Mouse (Mus musculus) liver, embryonic 14.5 days (tissue): Measurements from ENCODE around the gene Haus4. TPM values are rescaled to one million over a fixed set of nuclear protein-coding genes. Genes with fewer than 3 reads are reported as not detected.

Experiments
- ATAC-seq: fragments of 200-750 bp; cut with Nextera tagmentation; 2 replicates; pipeline ENCODE4 v1.8.0; 2017; ENCODE audit warnings: moderate number of reproducible peaks, mild to moderate bottlenecking, moderate library complexity; ENCODE audit not compliant: insufficient read depth
- DNase-seq, 3 experiments: peaks; one replicate each; pipeline ENCODE4 v3.0.0-alpha.2; 2012 to 2013; ENCODE audit warnings: low read depth in 3 of 3, low spot score in 3 of 3
- H3K27ac ChIP-seq: fragments of 300-500 bp; sonication (generic); 2 replicates; pipeline ENCODE4 v1.5.1; 2014; ENCODE audit warnings: moderate library complexity, mild to moderate bottlenecking, control low read depth, inconsistent platforms
- H3K27me3 ChIP-seq: fragments of 300-500 bp; sonication (generic); 2 replicates; pipeline ENCODE4 v1.6.1; 2014; ENCODE audit warnings: mild to moderate bottlenecking, low read length, moderate library complexity; ENCODE audit not compliant: control insufficient read depth, insufficient read depth
- H3K36me3 ChIP-seq: fragments of 300-500 bp; sonication (generic); replicated peaks from 2 replicates; pipeline ENCODE4 v1.6.1; 2014; ENCODE audit warnings: low read depth; ENCODE audit not compliant: control insufficient read depth, insufficient read depth
- H3K4me1 ChIP-seq, 2 experiments: fragments of 200-500 bp in 1 of 2; fragments of 300-500 bp in 1 of 2; sonication (generic) in 1 of 2; replicated peaks; 2 replicates each; pipeline ENCODE4 v1.6.1; 2012 to 2014; ENCODE audit warnings: antibody characterized with exemption in 1 of 2, inconsistent platforms in 1 of 2, low read length in 1 of 2; ENCODE audit not compliant: control insufficient read depth in 2 of 2, insufficient read depth in 2 of 2
- H3K4me2 ChIP-seq: fragments of 300-500 bp; sonication (generic); 2 replicates; pipeline ENCODE4 v1.6.1; 2014; ENCODE audit warnings: low read depth, mild to moderate bottlenecking, control low read depth, moderate library complexity
- H3K4me3 ChIP-seq, 2 experiments: fragments of 200-500 bp in 1 of 2; fragments of 300-500 bp in 1 of 2; sonication (generic) in 1 of 2; 2 replicates each; pipeline ENCODE4 v1.5.1; 2012 to 2014; ENCODE audit warnings: low read depth in 2 of 2, low read length in 2 of 2, mild to moderate bottlenecking in 2 of 2, control low read depth in 1 of 2, inconsistent platforms in 1 of 2, moderate library complexity in 1 of 2; ENCODE audit not compliant: insufficient read depth in 1 of 2
- H3K9ac ChIP-seq: fragments of 300-500 bp; sonication (generic); replicated peaks from 2 replicates; pipeline ENCODE4 v1.6.1; 2014; ENCODE audit warnings: mild to moderate bottlenecking, control low read depth, moderate library complexity
- H3K9me3 ChIP-seq: fragments of 300-500 bp; sonication (generic); 2 replicates; pipeline ENCODE4 v1.6.1; 2016; ENCODE audit warnings: low read length, mixed read lengths; ENCODE audit not compliant: control insufficient read depth
- CTCF ChIP-seq: IDR thresholded peaks from 2 replicates; pipeline ENCODE4 v1.5.1; 2016; ENCODE audit warnings: antibody characterized with exemption, low read depth, control low read depth
- EP300 ChIP-seq: IDR thresholded peaks from 2 replicates; pipeline ENCODE4 v1.6.1; 2016; ENCODE audit warnings: antibody characterized with exemption, low read depth
- whole genome bisulfite sequencing: fragments of 180-500 bp; shearing (Covaris S2); extraction: QIAGEN DNeasy Blood & Tissue Kit; methylation state at CpG from one replicate; pipeline ENCODE4 v1.1.7; 2014; ENCODE audit not compliant: insufficient replicate concordance; 5-methylcytosine and 5-hydroxymethylcytosine counted together
- polyA plus RNA-seq, 2 experiments: library from polyadenylated mRNA; depleted of rRNA in 1 of 2; stranded (reverse) in 1 of 2; unstranded in 1 of 2; fragments of >200 nt; fragmentation: Nextera tagmentation in 1 of 2; extraction: Ambion mirVana in 1 of 2; gene quantifications; 2 replicates each; pipeline versions ENCODE4 v1.2.1 to v1.2.3; 2012 to 2014

The Haus4 gene
- polyA plus RNA-seq, 2 experiments = 24.2 to 33.7 TPM

DNA sequence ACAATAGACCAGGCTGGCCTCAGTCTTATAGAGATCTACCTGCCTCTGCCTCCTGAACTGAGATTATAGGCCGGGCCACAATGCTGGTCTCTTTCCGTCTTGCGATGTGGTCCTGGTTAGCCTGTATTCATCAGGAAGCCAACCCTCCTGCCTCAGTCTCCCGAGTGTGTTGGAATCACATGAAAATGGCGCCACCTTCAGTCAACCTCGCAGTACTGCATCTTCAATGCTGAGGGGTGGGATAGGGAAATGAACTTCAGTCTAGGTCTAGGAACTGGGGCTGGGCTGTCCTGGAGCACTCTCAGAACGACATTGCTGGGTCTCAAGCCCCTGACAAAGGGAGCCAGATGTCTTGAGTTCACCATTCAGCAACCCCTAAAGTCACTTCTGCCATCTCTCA, 42.7 kb upstream of the Haus4 start:
- no peaks in the 10 kb centered on the region for H3K9me3 ChIP-seq
- H3K4me3 ChIP-seq = no peak overlapping the region
- H3K9ac ChIP-seq = no peak overlapping the region
- ATAC-seq = no peak
- H3K27me3 ChIP-seq = no peaks in the 10 kb centered on the region
- no peak for TF ChIP-seq EP300
- peak; percentile 78 for TF ChIP-seq CTCF
- no peak overlapping the region for H3K4me2 ChIP-seq
- WGBS = 56% methylated on average over 7 of the region's 7 CpGs
- H3K27ac ChIP-seq = no peak overlapping the region
- no peak for DNase-seq
- H3K36me3 ChIP-seq = no peaks in the 10 kb centered on the region
- H3K4me1 ChIP-seq = peaks cover 2 to 4% of the 10 kb centered on the region in 2 experiments

DNA sequence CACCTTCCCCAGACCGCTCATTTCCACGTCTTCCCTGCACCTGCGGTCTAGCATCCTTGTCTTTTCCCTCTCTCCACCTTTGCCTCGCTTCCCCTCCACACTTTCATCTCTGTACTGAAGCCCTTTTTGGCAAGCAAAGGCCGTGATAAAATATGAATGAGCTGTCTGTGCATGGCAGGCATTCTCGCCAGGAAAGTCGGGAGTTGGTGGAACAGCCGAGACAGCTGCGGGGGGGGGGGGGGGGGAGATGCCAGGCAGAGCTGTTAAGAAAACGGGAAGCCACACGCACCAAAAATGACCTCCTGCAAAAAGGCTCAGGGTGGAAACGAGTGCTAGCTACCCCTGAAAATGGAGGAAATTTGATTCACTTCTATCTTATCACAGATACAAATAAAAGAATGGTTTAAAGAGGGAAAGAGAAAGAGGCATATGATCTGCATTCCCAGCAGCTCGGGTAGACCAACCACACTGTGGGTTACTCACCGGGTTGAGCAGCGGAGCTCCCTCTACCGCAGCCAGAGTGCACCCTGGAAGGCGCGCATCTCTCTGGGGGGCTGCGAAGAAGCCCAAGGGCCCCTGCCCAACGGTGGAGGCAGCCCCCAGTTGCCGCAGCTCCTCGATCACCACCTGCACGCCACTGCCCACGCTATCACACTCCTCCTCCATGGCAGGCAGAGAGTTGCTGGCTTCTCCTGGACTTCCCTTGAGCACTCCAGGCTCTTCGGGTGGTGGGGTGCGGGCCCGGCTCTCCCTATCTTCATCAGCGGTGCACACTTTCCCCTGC, 40.4 kb upstream of the Haus4 start:
- WGBS = 72% methylated on average over 28 of the region's 28 CpGs
- Histone ChIP-seq H3K9me3 (no peaks in the 10 kb centered on the region), H3K27me3 (no peaks in the 10 kb centered on the region), H3K27ac (no peak overlapping the region), H3K9ac (no peak overlapping the region), H3K4me3 (no peak overlapping the region), H3K36me3 (no peaks in the 10 kb centered on the region), H3K4me1 (no peaks in the 10 kb centered on the region), H3K4me2 (no peak overlapping the region)
- DNase-seq (no peak), ATAC-seq (no peak)
- no peak for TF ChIP-seq CTCF
- TF ChIP-seq EP300 = no peak

- Histone ChIP-seq H3K4me3 (no peak overlapping the region), H3K4me1 (no peaks in the 10 kb centered on the region; a peak in 1 of 4 replicates), H3K27ac (no peak overlapping the region), H3K9me3 (no peaks in the 10 kb centered on the region), H3K27me3 (no peaks in the 10 kb centered on the region), H3K9ac (no peak overlapping the region), H3K4me2 (no peak overlapping the region), H3K36me3 (no peaks in the 10 kb centered on the region)
- DNase-seq (no peak), ATAC-seq (no peak)
- TF ChIP-seq EP300 (no peak), CTCF (peak; percentile 63)
- 80% methylated on average over 3 of the region's 3 CpGs for WGBS
Observed at GRCm38 (mm10) chr14:54594055-54594454, 39.6 kb upstream of the Haus4 start.

DNA sequence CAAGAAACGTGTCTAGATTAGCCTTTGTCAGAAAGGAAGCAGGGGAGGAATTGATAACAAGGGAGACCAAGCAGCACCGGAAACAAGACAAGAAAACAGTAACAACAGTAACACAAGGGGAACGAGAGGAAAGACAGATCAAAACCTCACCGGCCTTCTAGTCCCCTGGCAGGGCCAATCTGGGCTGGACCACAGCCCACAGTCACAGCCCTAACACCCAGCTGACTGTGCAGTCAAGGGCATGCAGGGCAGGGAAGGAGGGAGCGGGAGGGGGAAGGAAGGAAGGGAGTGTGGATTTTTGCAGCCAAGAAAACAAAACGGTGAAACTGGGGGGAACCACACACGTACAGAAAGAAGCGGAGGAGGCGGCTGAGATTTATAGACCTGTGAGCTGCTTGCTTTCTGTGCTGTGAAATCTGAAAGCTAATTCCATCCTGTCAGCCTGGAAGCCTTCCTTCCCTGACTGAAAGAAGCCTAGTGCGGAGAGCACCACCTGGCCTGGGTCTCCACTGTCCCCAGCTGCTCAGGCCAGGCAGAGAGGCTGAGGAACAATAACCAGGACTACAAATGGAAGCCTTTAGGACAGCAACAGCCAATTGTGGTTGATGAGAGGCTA, 38.0 kb upstream of the Haus4 start:
- Histone ChIP-seq H3K9ac (no peak overlapping the region), H3K27ac (no peak overlapping the region), H3K4me3 (no peak overlapping the region), H3K36me3 (no peaks in the 10 kb centered on the region), H3K4me2 (no peak overlapping the region), H3K9me3 (no peaks in the 10 kb centered on the region), H3K27me3 (no peaks in the 10 kb centered on the region), H3K4me1 (no peaks in the 10 kb centered on the region; a peak in 1 of 4 replicates)
- 29% methylated on average over 10 of the region's 10 CpGs for WGBS
- peak; percentile 28; the same call in 1 of the 2 replicates for ATAC-seq
- TF ChIP-seq CTCF (no peak), EP300 (no peak)
- no peak for DNase-seq

- DNase-seq = no peak
- Histone ChIP-seq H3K36me3 (no peaks in the 10 kb centered on the region), H3K4me1 (no peaks in the 10 kb centered on the region; a peak in 1 of 4 replicates), H3K27ac (no peak overlapping the region), H3K27me3 (no peaks in the 10 kb centered on the region), H3K9me3 (no peaks in the 10 kb centered on the region), H3K9ac (no peak overlapping the region), H3K4me3 (no peak overlapping the region), H3K4me2 (no peak overlapping the region)
- no peak for ATAC-seq
- no peak for TF ChIP-seq EP300
- TF ChIP-seq CTCF = no peak
- 86% methylated on average over 16 of the region's 16 CpGs for WGBS
Observed at GRCm38 (mm10) chr14:54591056-54591455, 36.6 kb upstream of the Haus4 start.
